Mouse (Mus musculus): ENCODE data around the gene Vmn2r68. TPM values are rescaled to one million over a fixed set of nuclear protein-coding genes. Genes with fewer than 3 reads are reported as not detected.

Gene Vmn2r68
- polyA plus RNA-seq (2014; fragmentation: Illumina TruSeq; extraction: RNeasy Lipid Tissue Mini Kit (QIAGEN cat#74804); ENCODE audit: insufficient read depth, low read depth, low replicate concordance), result not detected

DNA sequence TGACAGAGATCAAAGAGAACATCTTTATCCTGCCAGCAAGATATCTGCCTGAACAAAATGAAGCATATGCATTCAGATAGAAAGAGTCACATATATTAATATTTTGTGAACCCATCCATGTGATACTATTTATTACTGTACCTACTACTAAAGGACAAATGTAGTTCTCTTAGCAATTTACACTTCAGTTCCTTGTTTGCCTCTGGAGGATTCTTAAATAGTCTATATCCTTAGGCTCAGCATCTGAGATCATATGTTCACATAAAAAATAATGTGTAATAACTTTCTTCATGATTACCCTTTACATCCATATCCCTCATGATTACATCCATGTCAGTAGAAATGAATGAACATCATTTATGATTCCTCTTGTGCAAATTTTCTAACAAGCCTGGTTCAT is at the start of gene Vmn2r68:
Gene Vmn2r68 (minus strand): TSS at position 101 of the 400 bp plus-strand sequence.

Other genes starting within 250 kb of the Vmn2r68 start
- gene Vmn2r66, start 225.5 kb downstream of the Vmn2r68 start, polyA plus RNA-seq (2014; fragmentation: Illumina TruSeq; extraction: RNeasy Lipid Tissue Mini Kit (QIAGEN cat#74804); ENCODE audit: insufficient read depth, low read depth, low replicate concordance), result not detected
- not detected for gene Vmn2r67, start 81.8 kb downstream of the Vmn2r68 start, polyA plus RNA-seq (2014; fragmentation: Illumina TruSeq; extraction: RNeasy Lipid Tissue Mini Kit (QIAGEN cat#74804); ENCODE audit: insufficient read depth, low read depth, low replicate concordance)
- gene Vmn2r69, start 178.1 kb upstream of the Vmn2r68 start, polyA plus RNA-seq (2014; fragmentation: Illumina TruSeq; extraction: RNeasy Lipid Tissue Mini Kit (QIAGEN cat#74804); ENCODE audit: insufficient read depth, low read depth, low replicate concordance), result not detected

Measured in lung, adult 10 weeks (tissue).